Mouse (Mus musculus) G1E (cell line): ENCODE data around the gene Pin1.

Experiments
- CTCF ChIP-seq: IDR thresholded peaks from 2 replicates; pipeline ENCODE4 v1.5.1; 2012; ENCODE audit warnings: low read depth, low read length, inconsistent platforms, mixed read lengths
- GATA1 ChIP-seq: IDR thresholded peaks from 2 replicates; pipeline ENCODE4 v1.6.1; 2012; ENCODE audit warnings: borderline replicate concordance, low read length, inconsistent platforms, mixed read lengths
- GATA2 ChIP-seq: IDR thresholded peaks from 2 replicates; pipeline ENCODE4 v1.6.1; 2012; ENCODE audit warnings: low read depth, low read length, inconsistent platforms, borderline replicate concordance
- POLR2AphosphoS5 ChIP-seq: IDR thresholded peaks from 2 replicates; pipeline ENCODE4 v1.6.1; 2012; ENCODE audit warnings: low read depth, low read length, inconsistent platforms; ENCODE audit not compliant: insufficient replicate concordance

- TF ChIP-seq CTCF (no peak), GATA1 (no peak), GATA2 (no peak), POLR2AphosphoS5 (no peak)
Observed at GRCm38 (mm10) chr9:20663956-20664355, 12.1 kb downstream of the Pin1 start.
